Mouse (Mus musculus) G1E-ER4 (cell line): ENCODE data around the gene Nfib. TPM values are rescaled to one million over a fixed set of nuclear protein-coding genes. Genes with fewer than 3 reads are reported as not detected.

Experiments used
- GATA1 ChIP-seq: IDR thresholded peaks from one replicate; pipeline ENCODE4 v1.8.0; 2012; ENCODE audit warnings: low read length, inconsistent platforms
- polyA plus RNA-seq: library from polyadenylated mRNA; stranded (reverse); fragments of >175 nt; gene quantifications from 2 replicates; pipeline ENCODE4 v1.2.3, GENCODE M21; 2012

Gene Nfib
- polyA plus RNA-seq, 1 experiment = not detected

DNA sequence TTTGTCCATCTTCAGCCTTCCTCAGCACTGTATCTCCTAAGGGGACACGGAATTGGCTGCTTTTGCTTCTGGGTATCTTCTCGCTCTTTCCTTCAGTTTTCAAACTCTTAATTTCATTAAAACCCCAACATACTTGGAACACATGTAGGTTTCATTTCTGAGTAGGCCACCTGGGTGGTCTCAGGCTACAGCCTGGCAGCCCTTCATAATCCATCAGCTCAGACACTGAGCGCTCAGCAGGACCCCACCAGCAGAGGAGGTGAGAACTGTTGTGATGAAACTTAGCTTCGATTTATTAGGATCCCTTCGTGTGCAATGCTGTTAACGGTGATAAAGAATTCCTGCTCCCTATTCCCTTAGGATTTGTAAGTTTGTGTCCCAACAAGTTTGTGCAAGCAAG, 8.4 kb downstream of the Nfib start:
- TF ChIP-seq GATA1 = no peak

DNA sequence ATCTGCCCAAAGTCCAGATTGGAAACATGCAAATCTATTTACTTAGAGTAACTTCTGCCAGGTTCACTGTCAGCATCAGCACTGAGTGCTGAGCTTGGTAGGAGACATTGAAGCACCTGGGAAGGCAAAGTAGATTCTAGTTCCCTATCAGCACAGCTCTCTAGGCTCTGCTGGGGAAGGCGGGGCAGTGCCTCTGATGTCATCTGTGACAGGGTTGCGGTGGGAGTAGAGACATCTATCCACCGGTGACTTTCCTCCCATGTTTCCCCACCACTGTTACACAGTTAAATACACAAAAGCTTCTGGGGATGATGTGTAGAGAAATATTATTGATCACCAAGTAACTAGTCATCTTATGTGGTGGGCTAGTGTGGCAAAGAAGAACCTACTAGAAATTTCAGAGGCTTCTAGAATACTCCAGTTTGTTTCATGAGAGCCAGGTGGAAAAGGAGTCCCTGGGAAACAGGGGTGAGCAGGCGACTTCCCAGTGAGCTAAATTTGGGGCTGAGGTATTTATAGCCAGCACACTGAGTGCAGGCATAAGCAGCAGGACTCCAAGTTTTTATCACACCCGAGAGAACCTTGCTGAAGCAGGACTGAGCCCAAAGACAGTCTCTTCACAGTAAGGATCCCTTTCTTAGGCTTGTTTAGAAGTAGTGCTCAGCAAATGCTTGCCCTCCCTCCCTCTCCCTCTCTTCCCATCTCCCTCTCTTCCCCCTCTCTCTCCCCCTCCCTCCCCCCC, 9.6 kb downstream of the Nfib start:
- TF ChIP-seq GATA1 = no peak

DNA sequence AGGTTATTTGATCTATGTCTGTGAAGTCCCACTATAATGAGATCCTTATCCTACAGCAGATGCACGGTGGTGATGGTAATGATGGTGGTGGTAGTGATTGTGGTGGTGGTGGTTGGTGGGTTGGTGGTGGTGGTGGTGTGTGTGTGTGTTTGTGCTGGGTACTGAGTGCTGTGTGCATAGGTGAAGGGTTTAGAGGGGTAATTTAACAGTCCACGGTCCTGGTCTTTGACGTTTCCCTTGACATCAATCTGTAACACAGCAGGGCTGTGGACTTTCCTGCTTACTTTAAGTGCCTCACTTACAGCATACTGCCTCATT, 13.6 kb downstream of the Nfib start:
- TF ChIP-seq GATA1 = no peak

DNA sequence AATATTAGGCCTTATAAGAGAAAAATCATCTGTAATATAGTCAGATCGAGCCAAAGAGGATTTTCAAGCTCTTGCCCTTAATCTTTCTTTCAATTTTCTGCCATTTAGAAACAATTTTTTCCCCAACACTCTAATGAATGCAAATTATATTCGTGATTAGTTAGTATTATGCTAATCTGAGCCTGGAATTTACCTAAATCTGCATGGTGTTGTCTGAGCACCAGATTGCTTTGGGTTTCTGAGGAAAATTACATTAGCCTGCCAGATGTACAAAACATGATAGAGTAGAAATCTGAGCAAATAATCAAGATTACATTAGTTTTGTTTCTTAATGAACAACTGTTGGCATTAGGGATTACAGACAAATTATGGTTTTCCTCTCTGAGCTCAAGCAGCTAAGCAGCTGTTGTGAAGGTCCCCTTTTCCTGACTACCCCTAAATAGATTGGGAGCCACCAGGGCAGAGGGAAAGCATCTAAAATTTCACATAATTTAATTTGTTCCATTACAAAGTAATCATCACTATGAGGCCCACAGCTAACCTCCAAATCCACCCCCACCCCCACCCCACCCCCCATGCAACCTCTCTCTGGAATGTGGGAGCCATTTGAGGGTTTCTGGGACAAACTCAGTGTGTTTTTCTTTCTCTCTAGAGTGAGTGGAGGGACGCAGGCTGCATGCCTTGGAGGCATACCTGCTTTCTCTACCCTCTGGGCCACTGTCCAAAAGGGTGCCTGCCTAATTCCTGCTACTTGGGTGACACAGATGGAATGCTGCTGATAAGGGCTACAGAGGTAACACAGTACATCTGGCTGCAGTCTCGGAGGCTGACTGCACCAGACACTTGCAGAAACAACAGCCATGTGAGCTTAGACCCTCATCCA, 14.2 kb downstream of the Nfib start:
- no peak for TF ChIP-seq GATA1

DNA sequence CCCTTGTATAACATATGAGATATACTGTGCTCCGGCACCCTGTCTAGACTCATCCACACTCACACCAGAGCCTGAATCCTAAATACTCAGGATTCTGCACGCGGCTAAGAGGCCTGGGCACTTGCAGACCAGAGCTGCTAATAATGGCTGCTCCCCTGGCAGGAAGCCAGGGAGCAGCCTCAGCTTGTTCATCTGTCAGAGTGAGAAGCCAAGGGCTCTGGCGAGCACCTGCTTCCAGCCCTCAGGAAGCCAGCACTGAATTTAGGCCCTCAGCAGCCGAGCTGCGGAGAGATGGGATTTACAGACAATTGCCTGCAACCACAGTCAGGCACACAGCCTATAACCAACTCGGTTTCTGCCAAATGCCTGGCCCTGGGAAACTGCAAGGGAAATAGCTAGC, 15.3 kb downstream of the Nfib start:
- no peak for TF ChIP-seq GATA1

DNA sequence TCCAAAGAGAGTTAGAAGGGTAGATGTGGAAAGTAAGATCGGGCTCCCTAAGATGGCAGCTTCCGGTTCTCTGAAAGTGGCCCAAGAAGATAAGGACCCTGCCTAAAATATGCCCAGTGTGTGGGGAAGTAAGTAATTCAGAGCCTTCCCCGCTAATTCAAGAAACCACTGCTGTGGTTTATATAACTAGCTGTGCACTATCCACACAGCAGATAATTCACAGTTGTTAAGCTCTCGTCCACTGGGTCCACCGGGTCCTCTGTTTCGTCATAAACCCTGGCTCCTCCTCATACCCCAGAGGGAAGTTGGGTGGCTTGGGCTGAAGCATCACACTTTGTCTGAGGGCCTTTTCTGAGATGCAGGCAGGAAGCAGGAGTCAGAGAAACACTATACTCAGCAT, 19.5 kb downstream of the Nfib start:
- no peak for TF ChIP-seq GATA1

DNA sequence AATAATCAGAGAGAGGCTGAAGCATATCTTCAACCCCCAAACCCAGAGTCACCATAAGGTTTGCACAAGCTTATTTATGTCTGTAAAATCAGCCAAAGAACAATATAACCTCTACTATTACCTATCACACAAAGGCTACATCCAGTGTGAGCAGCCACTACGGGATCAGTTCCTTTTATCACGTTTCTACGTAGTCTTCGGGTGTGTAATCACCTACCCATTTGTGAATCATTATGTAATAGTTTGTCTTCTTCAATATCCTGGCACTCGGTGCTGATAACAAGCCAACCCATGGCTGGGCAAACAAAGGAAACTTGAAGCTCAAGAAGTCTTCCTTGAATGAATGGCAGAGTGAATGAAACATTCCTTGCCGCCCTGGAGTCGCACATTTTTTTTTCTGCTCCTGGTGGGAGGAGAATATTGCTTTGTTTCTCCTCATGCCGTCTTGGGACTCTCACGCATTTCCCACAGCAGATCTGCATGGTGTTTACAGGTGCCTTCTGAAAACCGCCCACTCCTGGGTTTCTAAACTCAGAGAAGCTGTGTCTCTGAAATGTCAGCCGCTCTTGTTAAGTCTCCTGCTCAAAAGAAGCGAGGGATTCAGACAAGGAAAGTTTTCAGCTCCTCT, 21.3 kb downstream of the Nfib start:
- no peak for TF ChIP-seq GATA1

DNA sequence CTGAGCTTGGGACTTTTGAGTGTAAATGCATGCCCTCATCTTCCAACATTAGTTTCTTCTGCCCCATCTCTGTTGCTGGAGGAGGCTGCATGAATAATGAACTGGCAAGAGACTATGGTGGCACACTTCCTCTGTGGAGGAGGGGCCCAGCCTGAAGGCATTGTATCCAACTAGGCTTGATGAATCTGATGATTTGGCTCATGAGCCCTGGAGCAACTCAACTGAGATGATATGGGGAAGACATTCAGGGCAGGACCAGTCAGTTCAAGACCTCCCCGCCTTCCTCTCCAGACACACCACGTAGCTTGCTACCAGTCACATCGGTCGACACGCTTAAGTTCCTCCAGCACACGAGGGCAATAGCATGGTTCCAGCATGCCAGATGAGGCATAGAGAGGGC, 22.0 kb downstream of the Nfib start:
- TF ChIP-seq GATA1 = no peak

DNA sequence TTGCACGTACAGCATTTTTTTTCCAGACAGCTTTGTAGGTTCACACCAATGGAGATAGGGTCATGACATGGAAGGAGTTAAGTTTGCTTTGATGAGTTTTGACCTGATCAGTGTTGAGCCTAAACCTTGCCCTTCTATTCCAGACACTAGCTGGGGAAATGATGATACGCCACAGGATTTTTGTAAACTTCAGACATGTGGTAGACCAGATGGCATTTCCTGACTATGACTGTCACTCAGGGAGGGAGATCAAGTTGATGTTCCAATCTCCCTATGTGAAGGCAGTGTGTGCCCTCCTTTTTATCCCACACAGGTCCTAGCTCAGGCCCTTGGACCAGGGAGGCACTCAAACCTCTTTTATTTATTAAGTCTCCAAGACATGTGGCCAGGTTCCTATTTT, 29.4 kb downstream of the Nfib start:
- TF ChIP-seq GATA1 = no peak

DNA sequence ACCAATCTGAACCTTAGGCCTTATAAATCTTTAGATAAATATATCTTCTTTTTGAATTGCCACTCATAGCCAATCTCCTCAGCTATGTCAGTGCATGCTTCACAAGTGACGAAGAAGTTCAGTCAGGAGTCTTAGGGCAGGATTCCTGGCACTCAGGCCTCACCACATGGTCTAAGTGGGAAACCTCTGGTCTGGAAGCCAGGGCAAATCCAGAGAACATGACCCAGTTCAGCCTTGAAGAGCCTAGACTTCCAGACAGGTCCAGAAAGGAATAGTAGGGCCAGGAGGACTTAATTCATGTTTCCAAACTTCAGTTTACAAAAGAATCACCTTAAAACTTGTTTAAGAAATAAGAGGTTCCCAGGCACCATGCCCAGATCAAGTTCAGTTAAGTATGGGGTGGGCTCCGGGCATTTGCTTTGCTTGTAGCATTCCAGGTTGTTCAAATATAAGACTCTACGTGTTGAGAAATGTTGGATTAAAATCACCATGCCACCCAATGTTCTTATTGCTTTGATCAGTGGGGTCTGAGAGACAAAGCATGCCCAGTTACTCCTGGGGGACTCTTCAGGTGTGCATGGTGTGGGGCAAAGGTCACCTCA, 38.2 kb downstream of the Nfib start:
- no peak for TF ChIP-seq GATA1

DNA sequence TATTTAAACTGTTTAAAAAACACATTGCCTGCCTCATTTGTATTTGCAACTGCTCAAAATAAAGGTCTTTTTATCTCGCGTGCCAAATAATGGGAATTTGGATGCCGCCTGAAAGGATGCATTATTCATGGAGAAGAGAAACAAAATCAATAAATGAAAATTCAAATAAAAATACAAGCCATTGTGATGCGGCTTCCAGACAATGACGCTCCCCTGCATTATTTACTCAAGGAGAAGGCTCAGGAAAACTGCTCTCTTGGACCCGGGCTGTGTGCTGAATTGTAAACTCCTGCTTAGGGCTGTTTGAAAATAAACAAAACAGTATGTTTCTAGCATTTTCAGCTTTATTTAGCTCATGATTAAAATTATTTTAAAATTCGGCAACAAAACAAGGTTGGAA, 41.1 kb downstream of the Nfib start:
- TF ChIP-seq GATA1 = no peak

DNA sequence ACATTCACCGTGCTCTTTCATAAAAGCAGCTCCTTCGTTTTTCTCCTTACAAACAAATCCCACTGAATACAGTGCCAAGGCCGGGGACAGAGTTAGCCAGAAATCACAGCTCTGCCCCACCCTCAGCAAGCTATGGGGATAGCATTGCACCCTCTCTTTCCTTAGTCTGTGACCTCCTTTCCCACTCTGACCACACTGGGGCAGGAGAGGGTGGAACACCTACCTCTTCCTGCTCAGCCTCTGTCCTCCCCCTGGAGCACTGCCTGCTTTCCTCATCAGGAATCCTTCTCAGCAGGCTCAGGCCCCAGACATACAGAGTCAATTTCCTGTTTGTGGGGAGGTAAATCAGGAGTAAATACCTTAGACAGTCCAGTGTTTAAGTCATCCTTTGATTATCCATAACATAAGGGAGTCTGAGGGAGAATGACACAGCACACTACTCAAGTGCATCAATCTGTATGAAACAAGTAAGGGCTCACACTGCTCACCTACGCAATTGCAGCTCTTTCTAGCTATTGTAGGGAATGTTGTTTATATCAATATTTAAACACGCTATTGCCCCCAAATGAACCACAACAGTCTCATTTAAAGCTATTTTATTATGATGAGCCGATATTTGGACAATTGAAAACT, 41.7 kb downstream of the Nfib start:
- no peak for TF ChIP-seq GATA1

DNA sequence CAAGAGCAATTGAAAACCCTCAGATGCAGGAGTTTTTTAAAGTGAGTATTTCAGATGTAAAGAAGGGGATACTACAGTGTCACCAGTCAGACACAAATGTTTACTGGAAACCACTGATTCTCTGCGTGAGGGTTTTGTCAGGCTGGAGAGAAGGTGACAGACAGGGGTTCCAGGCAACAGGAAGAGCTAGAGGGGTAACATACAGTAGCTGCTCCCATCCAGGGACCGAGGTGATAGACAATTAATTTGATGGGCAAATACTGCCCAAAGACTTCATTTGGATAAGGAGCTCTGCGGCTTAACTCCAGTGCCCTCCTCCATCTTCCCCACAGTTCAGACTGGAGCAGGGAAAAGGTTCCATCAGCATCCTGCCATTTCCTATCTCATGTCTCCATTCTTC, 42.9 kb downstream of the Nfib start:
- no peak for TF ChIP-seq GATA1

DNA sequence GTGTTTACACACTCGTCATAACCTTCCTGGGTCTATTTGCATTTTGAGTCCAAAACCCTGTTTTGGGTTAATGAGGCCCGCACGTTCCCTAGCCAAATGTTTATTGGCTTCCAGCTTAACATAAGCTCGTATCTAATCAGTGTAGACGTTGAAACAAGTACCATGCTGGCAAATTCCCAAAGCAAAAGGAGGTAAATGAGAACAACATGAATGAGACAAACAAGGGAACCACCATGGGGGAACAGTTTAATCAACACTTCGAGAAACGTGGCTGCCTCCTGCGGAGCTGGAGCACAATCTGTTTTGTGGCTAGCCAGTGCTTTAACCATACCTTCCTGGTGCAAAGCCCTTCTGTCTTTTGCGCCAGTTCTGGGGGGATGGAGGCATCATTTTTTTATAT, 43.3 kb downstream of the Nfib start:
- no peak for TF ChIP-seq GATA1

DNA sequence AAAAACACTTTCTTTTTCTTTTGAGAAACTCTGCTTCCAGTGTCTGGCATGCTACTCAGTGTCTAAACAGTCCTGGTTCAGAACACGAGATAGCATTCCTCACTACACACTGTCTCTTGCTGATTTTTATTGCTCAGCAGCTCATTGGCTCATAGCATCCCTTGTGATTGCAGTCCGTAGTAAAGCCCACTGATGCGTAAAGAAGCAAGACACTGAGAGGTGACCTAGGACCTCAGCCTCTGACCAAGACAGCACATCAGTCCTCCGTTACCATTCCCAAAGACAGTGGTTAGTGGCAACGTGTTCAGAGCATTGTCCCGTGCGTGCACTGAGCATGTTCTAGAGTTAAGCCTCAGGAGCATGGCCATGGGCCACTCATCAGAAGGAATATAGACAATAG, 44.3 kb downstream of the Nfib start:
- TF ChIP-seq GATA1 = no peak

DNA sequence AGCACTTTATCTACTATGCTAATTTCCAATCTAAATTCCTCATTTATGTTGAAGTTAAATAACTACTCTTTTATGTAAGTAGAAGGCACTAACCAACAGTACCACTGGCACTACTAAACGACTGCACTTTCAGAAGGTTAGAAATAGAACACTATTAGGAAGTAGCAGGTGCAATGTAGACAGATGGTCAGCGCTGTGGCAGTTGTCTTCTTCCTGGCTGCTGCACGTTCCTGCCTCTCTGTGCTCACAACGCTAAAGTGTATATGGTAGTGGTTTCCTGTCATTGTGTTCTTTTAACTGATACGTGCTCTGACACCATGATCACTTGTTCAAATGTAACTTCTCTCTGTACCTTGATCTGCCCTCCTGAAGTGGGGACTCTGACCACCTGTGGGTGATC, 59.9 kb downstream of the Nfib start:
- TF ChIP-seq GATA1 = no peak
